Mouse (Mus musculus) cerebellum, adult 18-20 months (tissue): ENCODE measurements around the gene Fosl2.
"Not testable (repeated sequence)": the region's sequence is repeated elsewhere in the genome, so short reads cannot be mapped to it uniquely, and the experiment has no call there.

Experiments used
- DNase-seq, 2 experiments: peaks; one replicate each; pipeline ENCODE4 v3.0.0; 2021

Fosl2 gene

DNA sequence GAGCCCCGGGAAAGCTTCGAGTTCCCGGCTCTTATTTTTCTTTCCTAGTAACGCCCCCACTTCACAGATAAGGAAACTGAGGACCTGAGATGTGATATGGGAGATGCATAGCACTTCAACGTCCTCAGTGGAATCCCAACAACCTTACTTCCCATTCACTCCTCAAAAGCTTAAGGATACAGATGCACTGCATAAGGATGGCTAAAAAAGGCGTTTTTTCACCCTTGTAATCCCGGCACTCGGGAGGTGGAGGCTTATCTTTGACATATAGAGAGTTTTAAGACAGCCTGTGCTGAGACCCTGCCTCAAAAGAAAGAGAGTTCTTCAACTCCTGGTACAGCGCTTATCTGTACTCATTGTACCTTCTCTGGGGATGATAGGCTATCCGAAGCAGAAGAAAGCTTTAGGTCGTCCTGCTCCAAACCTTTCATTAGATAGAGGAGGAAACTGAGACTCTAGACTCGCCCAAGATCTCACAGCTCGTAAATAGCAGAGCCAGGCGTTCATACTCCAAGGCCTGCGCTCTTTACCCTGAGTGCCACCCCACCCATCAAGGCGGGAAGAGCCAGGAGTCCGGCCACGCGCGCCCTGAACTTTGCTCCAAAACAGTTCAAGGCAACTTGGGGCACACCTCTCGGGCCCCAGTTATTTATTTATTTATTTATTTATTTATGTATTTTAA, 1.4 kb upstream of the Fosl2 start:
- peak; percentile 33 to 53 for DNase-seq

DNA sequence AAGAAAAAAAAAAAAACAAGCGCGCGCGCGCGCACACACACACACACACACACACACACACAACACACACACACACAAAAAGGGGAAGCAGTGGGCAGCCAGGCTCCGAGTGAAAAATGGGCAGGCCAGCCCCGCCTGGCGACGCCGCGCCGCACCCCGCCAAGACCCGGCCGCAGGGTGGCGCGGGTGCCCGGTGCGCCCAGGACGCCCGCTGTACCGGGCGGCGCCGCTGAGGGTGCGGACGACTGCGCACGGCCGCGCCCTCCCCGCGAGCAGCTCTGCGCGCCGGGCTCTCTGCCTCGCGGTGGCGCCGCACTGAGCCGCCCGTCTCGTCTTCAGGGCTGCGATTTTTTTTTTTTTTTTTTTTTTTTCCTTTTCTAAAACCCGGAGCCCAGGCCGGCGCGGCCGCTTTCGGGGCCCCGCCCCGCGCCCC, 682 bp upstream of the Fosl2 start:
- DNase-seq, result peak in 1 of 2 experiments; percentile 84

DNA sequence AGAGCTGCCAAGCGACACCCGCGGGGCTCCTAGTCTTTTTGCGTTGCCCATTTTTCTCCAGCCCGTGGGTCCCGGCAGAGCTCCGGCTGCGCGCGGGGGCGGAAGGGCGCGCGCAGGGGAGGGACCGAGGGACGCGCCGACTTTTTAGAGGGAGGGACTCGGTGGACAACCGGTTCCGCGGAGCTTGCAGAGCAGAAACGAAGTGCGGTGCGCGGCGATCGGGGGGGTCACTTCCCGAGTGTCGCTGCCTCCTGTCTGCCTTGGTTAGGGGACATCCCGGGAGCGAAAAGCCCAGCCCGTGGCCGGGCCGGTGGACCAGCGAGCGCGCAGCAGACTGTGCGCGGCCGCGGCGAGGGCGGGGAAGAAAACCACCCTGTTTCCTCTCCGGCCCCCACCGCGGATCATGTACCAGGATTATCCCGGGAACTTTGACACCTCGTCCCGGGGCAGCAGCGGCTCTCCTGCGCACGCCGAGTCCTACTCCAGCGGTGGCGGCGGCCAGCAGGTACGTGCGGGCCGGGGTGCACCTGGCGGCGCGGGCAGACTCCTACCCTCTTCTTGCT, 781 bp downstream of the Fosl2 start:
- peak; percentile 58 to 70 for DNase-seq

DNA sequence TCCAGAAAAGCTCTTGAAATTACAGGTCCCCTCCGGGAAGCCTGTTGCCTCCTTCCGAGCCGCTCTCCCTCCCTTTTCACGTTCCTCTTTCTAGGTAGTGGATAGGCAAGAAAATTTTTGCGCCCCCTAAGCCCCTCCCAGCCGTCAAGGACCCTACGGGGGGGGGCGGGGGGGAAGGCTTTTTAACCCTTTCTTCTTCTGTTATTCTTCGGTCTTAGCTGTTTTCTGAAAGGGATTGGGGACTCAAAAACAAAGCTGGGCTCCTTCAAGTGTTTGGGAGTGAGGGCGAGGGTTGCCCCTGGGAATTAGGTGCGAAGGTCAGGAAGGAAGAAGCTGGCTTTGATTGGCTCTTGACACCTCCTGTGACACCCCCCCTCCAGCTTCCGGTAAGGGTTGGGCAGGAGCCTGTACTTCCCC, 1.5 kb downstream of the Fosl2 start:
- DNase-seq, result no peak

DNA sequence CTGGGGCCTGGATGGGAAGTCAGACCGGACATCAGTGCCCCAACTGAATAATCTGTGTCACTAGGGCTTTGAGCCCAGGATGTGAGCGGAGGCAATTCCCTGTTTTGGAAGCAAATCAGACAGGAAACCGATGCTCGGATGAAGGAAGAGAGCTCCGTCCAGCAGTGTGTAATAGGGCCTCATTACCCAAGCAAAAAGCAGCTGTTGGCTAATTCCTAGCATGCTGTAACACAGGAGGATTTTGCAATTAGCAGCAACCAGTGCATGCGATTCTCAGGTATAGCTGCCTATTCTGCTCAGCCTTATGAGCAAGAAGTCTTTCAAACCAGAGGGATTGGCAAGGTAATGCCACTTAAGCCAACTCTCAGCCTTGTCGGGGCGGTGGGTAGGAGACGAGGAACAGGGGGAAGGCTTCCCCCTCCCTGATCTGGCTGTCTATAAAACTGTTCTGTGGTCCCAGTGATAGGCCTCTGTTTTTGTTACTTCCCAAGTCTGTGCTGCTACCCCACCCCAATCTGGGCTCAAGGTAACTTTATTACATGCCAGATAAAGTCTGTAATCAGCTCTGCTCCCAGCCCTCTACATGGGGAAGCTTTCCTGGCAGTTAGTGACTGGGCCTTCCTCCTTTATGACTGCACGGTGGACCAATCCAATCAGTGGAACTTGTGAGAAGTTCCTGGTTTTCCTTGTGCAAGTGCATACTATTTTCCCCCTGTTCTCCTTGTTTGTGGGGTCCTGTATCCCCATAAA, 3.0 kb downstream of the Fosl2 start:
- no peak for DNase-seq

DNA sequence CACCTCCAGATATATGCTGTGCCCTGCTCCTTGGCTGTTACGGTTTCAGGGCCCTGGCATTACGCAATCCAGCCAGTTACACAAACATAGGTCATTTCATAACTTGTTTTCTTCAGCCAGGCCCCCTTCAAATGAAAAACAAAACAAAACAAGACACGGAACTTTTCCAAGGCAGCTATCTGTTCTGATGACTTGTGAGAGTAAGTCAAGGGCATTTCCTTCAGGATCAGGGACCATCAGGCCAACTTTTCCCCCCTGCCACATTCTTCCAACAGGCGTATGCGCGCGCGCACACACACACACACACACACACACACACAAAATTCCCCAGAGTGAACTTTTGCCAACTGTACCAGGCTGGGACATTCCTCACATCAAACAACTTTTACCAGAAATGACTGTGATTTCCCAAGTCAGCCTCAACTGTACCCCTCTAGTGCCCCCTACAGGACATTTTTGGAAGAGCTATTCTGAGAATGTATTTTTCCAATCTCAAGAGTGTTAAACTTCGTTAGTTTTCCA, 4.0 kb downstream of the Fosl2 start:
- peak; percentile 35 to 59 for DNase-seq

DNA sequence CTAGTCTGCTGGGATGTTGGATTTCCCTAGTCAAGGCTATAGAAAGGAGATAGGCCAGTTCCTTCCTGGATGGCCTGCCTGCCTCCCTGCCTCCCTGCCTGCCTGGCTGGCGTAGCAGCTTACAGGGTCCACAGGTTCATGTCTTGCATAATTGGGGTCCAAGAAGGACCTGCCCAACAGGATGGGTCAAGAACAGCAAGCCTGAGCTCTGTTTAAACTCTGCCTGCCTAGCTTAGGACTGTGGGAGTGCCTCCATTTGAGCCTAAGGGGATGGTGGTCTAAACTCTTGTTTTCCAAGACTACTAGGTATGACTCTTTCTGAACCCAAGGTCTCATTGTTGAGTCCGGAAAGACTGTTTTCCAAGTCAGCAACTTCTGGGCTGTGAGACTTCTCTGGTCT, 6.3 kb downstream of the Fosl2 start:
- DNase-seq, result no peak

DNA sequence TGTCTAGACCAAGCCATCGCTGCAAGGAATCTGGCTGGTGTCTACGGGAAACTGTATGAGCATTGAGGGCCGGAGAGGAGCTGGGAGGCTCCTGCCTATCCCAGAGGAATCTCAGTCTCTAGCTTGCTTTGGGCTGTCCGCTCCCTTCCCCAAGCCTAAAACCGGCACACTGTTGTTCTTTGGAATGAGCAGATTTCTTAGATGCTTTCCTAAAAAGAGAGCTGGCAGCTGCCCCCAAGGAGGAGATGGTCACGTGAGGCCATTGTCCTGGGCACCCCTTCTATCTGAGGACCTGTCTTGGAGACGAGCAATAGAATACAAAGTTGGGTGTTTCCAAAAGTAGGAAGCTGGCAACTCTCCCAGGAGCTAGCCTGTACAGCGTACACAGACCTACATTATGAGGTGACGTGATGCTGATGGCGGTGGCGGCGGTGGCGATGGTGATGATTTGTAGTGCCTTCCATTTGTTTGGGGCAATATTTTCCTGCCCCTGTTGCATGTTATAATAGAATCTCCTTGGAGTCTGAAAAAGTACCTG, 7.9 kb downstream of the Fosl2 start:
- no peak for DNase-seq

DNA sequence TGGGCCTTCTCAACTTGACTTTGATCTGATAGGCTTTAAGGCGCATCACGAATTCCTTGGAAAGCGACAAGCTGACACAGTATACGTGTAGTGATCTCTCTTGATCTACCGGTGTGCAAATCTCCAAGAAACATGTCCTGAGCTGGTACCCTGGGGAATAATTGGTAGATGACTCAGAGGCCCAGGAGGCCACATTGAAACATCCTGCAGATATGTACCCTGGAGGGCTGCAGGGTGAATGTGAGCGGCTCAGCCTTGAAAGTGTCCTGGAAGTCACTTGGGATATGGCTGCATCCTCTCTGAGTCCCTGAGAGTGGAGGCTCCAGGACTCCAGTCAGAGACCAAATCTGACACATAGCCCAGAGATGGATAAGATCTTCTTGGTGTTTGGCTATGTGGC, 10.7 kb downstream of the Fosl2 start:
- DNase-seq, result no peak

DNA sequence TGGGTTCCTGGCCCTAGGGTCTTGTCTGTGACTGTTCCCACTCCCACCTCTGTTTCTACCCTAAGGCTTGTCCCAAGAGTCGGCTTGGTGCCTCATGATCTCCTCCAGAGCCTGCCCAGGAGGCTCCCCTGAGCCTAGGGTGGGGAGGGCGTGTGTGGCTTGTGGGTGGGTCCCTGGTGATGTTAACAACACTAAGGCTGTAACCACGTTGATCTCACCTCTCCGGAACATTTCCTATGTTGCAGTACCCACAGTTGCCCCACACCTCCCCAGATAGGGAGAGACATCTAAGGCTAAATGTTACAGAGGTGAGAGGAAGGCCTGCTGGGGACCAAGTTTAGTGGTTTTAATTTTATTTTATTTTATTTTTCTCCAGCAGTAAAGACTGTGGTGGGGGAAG, 13.0 kb downstream of the Fosl2 start:
- no peak for DNase-seq

DNA sequence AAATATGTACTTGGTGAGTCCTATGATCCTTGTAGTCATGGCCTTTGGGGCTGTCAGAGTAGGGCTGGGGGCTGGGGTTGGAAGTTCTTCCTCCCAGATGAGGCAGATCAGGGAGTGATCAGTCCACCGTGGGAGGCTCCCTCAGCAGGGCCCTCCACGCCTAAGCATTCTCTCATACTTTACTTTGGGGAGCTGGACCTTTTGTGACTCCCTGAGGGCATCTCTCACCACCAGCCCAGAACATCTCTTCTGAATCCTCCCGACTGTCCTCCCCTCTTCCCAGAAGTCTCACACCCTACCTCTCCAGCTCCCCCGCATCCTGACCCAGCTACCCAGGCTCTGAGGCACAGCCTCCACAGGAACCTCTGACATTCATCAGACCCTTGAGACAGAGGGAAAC, 15.6 kb downstream of the Fosl2 start:
- no peak for DNase-seq

DNA sequence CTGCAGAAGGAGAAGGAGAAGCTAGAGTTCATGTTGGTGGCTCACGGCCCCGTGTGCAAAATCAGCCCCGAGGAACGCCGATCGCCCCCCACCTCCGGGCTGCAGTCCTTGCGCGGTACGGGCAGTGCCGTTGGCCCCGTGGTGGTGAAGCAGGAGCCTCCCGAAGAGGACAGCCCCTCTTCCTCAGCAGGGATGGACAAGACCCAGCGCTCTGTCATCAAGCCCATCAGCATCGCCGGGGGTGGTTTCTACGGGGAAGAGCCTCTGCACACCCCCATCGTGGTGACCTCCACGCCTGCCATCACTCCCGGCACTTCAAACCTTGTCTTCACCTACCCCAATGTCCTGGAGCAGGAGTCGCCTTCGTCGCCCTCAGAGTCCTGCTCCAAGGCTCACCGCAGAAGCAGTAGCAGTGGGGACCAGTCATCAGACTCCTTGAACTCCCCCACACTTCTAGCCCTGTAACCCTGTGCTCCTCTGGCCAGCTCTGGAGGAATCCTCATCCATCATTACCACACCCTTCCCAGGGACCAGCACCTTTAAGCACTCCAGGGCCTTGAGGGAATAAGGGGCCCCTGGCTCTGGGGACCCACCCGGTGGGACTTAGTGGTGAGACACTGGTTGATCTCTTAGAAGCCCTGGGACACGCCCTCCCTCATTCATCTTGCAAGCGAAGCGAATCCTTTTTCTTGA, 17.3 kb downstream of the Fosl2 start:
- DNase-seq, result no peak

DNA sequence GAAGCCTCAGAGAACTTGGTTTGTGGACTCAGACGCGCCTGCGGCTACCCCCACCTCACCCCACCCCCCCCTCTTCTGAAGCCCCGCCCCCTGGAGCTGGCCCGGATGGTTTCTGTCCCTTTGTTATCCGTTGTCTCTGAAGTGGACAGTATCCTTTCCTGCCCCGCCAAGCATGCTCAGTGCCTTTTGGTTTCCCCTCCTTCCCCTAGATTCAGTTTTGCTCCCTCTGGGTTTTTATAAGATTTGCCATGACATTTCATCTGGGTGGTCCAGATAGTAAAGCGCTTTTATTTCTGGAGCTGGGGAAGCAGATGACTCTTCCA, 17.8 kb downstream of the Fosl2 start:
- DNase-seq, result no peak

DNA sequence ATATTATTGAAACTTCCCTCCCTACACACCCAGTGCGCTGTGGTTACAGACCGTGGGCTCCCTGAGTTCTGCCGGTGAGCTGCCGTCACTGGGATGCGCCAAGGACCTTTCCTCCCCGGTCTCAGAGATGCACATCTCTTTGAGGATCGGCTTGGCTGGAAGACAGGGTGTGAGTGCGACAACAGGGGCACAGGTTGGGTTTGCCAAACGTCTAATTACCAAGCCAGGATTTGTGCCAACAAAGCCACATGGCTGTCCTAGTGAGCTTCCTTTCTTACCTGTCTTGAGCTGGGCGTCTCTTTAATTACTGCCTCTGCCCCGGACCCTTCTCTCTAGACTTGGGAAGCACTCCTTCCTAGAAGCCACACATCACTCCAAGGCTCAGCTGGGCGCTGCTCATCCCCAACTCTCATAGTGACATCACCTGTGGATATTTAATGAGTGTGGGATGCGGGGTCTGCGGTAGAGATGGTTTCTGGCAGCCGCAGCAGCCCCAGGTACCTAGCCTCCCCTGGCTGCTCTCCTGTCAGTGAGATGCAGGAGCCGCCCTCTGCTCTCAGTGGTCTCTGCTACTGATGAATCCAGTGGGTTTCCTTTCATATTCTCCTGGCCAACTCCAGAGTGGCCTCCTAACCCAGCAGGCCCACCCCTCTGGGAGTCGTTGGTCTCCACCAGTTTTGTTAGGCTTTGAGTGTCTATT, 18.3 kb downstream of the Fosl2 start:
- DNase-seq, result peak in 1 of 2 experiments; percentile 32

DNA sequence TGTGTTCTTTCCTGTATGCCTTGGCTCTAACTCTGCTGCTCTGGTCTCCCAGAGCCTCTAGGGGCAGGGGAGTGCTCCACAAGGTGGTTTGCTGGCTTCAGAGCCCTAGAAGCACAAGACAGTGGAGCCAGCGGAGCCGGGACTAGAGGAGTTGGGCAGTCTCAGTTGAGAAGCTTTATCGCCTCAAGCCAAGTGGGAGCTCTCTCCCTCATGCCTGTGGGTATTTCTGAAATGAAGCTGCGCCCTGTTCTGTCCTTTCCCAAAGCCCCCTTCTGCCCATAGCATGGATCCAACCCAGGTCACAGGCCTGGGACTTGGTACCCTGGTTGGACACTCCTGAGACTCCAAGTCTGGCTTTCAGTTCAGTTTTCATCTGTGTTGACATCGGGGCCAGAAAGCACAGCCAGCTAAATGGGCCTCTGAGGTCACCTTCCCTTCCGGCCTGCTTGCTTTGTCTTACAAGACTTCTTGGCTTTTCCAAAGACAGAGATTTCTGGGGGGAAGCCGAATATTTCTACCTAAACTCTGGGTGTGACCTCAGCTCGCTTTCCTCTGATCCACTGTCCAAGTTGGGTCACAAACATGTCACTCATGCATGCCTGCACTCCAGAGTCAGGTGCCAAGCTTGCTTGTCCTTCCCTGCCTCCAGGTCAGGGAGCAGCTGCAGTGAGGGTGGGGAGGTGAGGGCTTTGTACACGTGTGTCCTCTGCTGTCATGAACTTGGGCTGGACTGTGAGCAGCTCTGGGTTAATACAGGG, 19.5 kb downstream of the Fosl2 start:
- no peak for DNase-seq

DNA sequence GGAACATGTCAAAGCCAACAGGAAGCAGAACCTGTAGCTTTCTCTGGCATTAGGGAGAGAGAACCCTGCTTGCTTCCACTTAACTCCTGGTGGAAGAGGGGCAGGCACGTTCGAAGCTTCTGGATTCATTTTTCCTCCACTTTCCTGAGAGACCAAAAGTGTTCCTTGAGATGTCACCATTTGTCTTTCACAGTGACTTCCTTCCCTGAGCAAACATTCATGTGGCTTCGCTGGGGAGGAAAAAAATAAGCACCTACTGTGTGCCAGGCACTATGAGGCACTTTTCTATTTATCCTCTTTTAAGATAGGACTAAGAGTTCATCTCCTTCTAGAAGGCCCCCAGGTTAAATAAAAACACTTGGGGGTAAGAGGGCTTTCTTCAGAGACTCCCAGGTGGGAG, 20.3 kb downstream of the Fosl2 start:
- no peak for DNase-seq

DNA sequence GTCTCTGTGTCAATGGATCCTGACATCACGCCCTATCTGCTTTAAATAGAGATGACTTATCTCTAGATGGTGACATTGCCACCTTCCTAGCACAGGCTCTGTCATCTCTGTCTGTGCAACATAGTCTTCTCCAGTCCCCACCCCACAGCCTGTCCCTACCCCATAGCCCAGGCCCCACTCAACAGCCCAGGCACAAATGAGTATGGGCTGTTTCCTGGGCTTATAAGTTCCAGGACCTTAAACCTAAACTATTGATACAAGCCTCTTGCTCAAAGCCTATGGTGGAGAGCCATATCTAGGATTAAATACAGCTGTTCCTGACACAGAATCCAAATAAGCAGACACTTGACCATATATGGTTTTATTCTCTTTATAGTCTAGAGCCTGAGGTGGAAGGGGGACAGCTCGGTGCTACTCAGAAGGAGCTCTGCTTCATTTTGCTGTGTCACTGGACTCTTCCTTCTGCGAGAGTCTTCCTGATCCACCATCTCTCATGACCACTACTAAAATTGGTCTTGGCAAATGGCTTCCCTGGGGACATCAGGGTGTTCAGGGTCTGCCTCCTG, 28.0 kb downstream of the Fosl2 start:
- DNase-seq, result no peak

DNA sequence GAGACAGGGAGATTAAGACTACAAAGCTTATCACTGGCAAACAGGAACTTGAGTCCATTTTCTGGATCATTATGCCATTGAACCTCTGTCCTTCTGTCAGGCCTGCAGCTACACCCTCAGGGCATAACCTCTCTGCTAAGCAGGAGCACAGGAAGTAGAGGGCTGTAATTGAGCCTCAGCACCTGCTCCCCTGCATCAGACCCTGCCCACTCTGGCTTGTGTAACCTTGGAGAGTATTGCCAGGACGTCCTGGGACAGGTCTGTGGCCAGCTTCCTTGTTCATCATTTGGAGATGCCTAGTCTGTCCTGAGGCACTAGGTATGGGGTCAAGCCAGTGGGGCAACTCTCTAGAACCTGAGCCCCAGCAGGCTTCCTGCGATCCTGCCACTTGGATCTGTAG, 36.6 kb downstream of the Fosl2 start:
- no peak for DNase-seq

DNA sequence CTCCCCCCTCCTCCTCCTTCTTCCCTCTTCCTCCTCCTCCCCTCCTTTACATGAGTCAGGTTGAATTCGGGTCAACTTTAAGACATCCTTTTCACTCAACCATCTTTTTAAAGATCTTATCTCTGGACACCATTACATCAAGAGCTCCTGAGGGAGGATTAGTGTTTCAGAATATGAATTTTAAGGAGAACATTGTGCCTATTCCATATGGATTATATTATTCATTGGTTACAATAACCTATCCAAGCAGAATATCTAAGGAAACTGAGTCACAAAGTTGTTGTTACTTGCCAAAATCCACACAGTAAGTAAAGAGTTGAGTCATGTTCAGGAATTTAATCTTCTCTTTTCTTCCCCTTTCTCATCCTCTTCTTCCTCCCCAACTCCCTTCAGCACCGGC, 41.2 kb downstream of the Fosl2 start:
- no peak for DNase-seq

DNA sequence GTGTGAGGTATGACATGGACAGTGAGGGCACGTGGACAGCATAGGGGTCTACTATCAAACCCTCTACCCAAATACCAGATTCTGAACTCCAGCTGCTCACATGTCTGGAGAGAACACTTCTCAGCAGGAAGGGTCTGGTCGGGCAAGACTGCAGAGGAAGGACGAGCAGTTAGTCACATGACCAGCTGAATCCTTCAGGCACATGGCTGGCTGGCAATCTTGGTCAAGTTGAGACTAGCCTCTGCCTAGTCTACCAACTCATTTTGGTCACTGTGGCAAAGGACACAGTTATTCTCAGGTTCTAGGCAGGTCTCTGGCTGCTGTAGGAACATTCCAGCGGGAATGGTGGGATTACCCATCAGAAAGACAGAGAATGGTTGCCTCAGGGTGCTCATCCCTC, 42.1 kb downstream of the Fosl2 start:
- no peak for DNase-seq

DNA sequence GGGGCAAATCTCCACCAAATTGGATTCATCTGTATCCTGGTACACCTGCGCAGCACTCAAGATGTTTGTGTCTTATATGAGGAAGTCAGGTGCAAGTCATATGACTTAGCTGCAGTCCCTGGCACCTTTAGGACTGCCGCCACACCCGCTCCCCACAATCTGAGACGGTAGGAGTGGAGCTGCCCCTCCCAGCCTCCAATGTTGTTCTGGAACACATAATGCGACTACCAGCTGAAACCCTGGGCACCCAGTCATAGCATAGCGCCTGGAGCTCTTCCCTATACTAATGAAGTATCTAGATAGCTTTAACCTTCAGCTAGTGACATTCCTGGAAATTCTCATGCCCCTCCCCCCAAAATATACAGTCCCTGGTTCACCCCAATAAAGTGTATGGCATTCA, 43.1 kb downstream of the Fosl2 start:
- not testable (repeated sequence) for DNase-seq
